Mouse (Mus musculus) G1E (cell line): Measurements from ENCODE around the gene Pdzd3. TPM values are rescaled to one million over a fixed set of nuclear protein-coding genes. Genes with fewer than 3 reads are reported as not detected.
"Not testable (repeated sequence)": the region's sequence is repeated elsewhere in the genome, so short reads cannot be mapped to it uniquely, and the experiment has no call there.

ENCODE experiments used
- ATAC-seq: 2 replicates; pipeline ENCODE4 v1.8.0; 2016; ENCODE audit warnings: mild to moderate bottlenecking; ENCODE audit not compliant: insufficient number of reproducible peaks, poor library complexity, low FRiP score, severe bottlenecking; ENCODE audit errors: extremely low read depth
- DNase-seq: peaks from one replicate; pipeline ENCODE4 v3.0.0; 2012; ENCODE audit warnings: low spot score
- H3K27me3 ChIP-seq: 2 replicates; pipeline ENCODE4 v1.6.1; 2012; ENCODE audit warnings: mild to moderate bottlenecking, low read length, inconsistent platforms; ENCODE audit not compliant: insufficient read depth
- H3K36me3 ChIP-seq: replicated peaks from 2 replicates; pipeline ENCODE3; 2012; ENCODE audit warnings: mild to moderate bottlenecking, inconsistent platforms
- H3K4me1 ChIP-seq: 2 replicates; pipeline ENCODE4 v1.6.1; 2012; ENCODE audit warnings: low read depth, low read length, inconsistent platforms, mixed read lengths; ENCODE audit not compliant: insufficient read depth
- H3K4me3 ChIP-seq: 2 replicates; pipeline ENCODE4 v1.5.1; 2012; ENCODE audit warnings: low read depth, mild to moderate bottlenecking, inconsistent platforms, low read length, moderate library complexity, mixed read lengths
- H3K9me3 ChIP-seq: replicated peaks from 2 replicates; pipeline ENCODE4 v1.6.1; 2012; ENCODE audit warnings: inconsistent platforms
- CTCF ChIP-seq: IDR thresholded peaks from 2 replicates; pipeline ENCODE4 v1.5.1; 2012; ENCODE audit warnings: low read depth, low read length, inconsistent platforms, mixed read lengths
- GATA1 ChIP-seq: IDR thresholded peaks from 2 replicates; pipeline ENCODE4 v1.6.1; 2012; ENCODE audit warnings: borderline replicate concordance, low read length, inconsistent platforms, mixed read lengths
- GATA2 ChIP-seq: IDR thresholded peaks from 2 replicates; pipeline ENCODE4 v1.6.1; 2012; ENCODE audit warnings: low read depth, low read length, inconsistent platforms, borderline replicate concordance
- POLR2AphosphoS5 ChIP-seq: IDR thresholded peaks from 2 replicates; pipeline ENCODE4 v1.6.1; 2012; ENCODE audit warnings: low read depth, low read length, inconsistent platforms; ENCODE audit not compliant: insufficient replicate concordance
- TAL1 ChIP-seq: conservative IDR thresholded peaks from 2 replicates; pipeline ENCODE4 v1.6.1; 2012; ENCODE audit warnings: low read depth, low read length, inconsistent platforms, mixed read lengths
- polyA plus RNA-seq: library from polyadenylated mRNA; stranded (reverse); fragments of >175 nt; gene quantifications from 2 replicates; pipeline ENCODE4 v1.2.3, GENCODE M21; 2012
- total RNA-seq, 2 experiments: library from RNA; stranded (forward) in 1 of 2; stranded (reverse) in 1 of 2; fragments of 200-1000 nt in 1 of 2; fragments of >200 nt in 1 of 2; fragmentation: Nextera tagmentation in 1 of 2; gene quantifications; 2 replicates each; pipeline ENCODE4 v1.2.3; 2014 to 2017

The Pdzd3 gene
- total RNA-seq (2014; fragmentation: Nextera tagmentation) = not detected in 2 replicates
- total RNA-seq (2017) = not detected in 2 replicates
- polyA plus RNA-seq = not detected in 2 replicates

DNA sequence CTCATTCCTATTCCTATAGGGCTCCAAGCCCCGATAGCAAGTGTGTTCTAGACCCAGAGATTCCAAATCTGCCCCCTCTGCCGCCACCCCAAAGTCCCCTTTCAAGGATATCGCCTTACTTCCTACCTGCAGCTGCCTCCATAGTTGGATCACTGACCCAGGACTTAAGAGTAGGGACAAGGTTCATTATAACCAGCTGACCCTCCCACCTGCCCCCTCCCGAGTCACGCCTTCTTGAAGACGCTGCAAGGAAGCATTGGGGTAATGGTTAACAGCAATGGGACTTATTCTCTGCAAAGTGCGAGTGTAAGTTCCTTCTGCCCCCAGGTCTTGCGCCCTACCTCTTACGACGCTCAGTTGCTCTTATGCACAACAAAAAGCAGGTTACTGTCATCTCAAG is at the start of gene Pdzd3:
Pdzd3 (minus strand) TSS at position 158 of the 400 bp plus-strand sequence.
- TF ChIP-seq TAL1 (no peak), GATA2 (no peak), POLR2AphosphoS5 (no peak), CTCF (no peak), GATA1 (no peak)
- Histone ChIP-seq H3K27me3 (peaks cover 80% of the 10 kb centered on the region), H3K4me3 (no peak within 1 kb of the TSS), H3K4me1 (peaks cover 22% of the 10 kb centered on the region), H3K9me3 (no peaks in the 10 kb centered on the region), H3K36me3 (no peaks in the 10 kb centered on the region)
- no peak for DNase-seq
- no peak for ATAC-seq

DNA sequence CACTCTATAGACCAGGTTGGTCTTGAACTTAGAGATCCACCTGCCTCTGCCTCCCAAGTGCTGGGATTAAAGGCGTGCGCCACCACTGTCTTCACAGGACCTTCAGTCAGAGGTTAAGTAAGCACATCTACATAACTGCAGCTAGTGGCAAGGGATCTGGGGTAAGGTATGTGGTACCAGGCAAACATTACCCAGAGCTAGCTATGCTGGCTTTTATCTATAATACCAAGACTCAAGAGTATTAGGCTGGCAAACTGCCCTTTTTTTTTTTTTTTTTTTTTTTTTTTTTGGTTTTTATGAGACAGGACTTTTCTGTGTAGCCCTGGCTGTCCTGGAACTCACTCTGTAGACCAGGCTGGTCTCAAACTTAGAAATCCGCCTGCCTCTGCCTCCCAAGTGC is 48.7 kb upstream of the Pdzd3 start:
- H3K4me1 ChIP-seq = peaks cover 23% of the 10 kb centered on the region
- not testable (repeated sequence) for H3K4me3 ChIP-seq, ATAC-seq

DNA sequence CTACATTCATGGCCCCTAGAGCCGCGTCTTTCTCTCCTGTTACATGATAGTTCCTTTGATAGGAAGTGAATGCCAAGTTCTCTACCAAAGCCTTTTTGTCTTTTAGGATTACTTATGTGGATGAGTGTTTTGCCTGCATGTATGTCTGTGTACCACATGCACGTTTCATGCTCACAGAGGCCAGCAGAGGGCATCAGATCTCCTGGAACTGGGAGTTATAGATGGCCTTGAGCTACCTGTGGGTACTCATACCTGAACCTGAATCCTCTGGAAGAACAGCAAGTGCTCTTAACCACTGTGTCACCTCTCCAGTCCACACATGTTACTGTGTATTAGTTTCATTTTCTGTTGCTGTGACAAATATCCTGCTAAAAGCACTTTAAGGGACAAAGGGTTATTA is 41.2 kb upstream of the Pdzd3 start:
- peak; percentile 31 for TF ChIP-seq CTCF
- no peak for TF ChIP-seq GATA1
- H3K4me1 ChIP-seq = peaks cover 43% of the 10 kb centered on the region
- H3K27me3 ChIP-seq = no peaks in the 10 kb centered on the region
- DNase-seq = no peak
- peaks cover 7% of the 10 kb centered on the region for H3K9me3 ChIP-seq
- peaks cover 70% of the 10 kb centered on the region for H3K36me3 ChIP-seq
- ATAC-seq = no peak
- H3K4me3 ChIP-seq = no peak overlapping the region

More for the DNA sequence above, 48.7 kb upstream of the Pdzd3 start:
- DNase-seq, H3K27me3 ChIP-seq, H3K9me3 ChIP-seq: not testable (repeated sequence)
- peaks cover 82% of the 10 kb centered on the region for H3K36me3 ChIP-seq

- Histone ChIP-seq H3K27me3 (no peaks in the 10 kb centered on the region), H3K4me1 (peaks cover 70% of the 10 kb centered on the region), H3K9me3 (peaks cover 7% of the 10 kb centered on the region), H3K4me3 (peak overlapping the region; percentile 98; the same call in 1 of the 2 replicates), H3K36me3 (peaks cover 55% of the 10 kb centered on the region)
- DNase-seq (peak; percentile 52), ATAC-seq (peak; percentile 47)
- TF ChIP-seq CTCF (no peak), TAL1 (no peak), POLR2AphosphoS5 (no peak), GATA2 (no peak), GATA1 (no peak)
Observed at GRCm38 (mm10) chr9:44288959-44289291, 37.7 kb upstream of the Pdzd3 start.

DNA sequence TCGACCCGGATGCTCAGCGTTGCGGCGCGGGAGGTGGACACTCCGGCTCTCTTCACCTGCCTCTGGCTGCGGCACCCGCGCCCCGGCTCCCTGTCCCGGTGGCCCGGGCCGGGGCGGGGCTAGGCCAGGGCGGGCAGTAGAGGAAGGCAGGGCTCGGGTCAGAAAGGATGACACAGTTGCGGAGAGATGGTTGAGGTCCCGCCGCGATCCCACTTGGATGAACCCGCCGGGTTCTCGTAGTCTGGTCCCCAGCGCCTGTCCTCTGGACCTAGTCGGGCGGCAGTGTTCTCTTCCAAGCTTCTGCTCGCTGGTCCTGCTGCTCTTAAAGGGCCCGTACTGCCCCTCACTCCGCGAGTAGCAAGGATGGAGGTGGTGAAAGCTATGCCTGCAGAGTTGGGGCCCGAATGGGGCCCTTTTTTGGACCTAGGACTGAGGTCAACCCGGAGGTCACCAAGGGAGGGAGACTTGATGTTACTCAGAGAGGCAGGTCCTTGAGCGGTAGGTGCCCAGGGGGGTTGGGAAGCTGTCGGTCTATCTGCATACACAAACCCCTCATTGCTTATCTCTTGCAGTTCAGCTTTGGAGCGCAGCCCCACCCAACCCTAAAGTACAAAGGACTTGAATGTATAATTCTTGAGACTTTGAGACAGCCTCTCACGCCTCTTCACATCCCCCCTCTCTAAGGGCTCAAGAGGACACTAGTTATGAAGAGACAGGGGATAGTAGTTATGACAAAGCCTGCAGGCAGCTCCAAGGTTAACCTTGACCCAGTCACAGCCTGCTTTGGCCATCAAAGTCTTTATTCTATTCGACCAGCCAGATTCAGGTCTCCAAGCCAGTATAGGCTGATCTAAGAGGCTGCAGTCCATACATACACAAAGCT is 37.0 kb upstream of the Pdzd3 start, which contains the start of gene Abcg4:
Abcg4 (minus strand) TSS at position 540 of the 883 bp plus-strand sequence.
- H3K4me1 ChIP-seq = peaks cover 76% of the 10 kb centered on the region
- H3K27me3 ChIP-seq = no peaks in the 10 kb centered on the region
- peaks cover 7% of the 10 kb centered on the region for H3K9me3 ChIP-seq
- peaks cover 55% of the 10 kb centered on the region for H3K36me3 ChIP-seq
- DNase-seq (peak; percentile 80), ATAC-seq (peak; percentile 79)
- TF ChIP-seq TAL1 = peak; percentile 82
- no peak for TF ChIP-seq GATA1
- H3K4me3 ChIP-seq = peak within 1 kb of the TSS; percentile 98

DNA sequence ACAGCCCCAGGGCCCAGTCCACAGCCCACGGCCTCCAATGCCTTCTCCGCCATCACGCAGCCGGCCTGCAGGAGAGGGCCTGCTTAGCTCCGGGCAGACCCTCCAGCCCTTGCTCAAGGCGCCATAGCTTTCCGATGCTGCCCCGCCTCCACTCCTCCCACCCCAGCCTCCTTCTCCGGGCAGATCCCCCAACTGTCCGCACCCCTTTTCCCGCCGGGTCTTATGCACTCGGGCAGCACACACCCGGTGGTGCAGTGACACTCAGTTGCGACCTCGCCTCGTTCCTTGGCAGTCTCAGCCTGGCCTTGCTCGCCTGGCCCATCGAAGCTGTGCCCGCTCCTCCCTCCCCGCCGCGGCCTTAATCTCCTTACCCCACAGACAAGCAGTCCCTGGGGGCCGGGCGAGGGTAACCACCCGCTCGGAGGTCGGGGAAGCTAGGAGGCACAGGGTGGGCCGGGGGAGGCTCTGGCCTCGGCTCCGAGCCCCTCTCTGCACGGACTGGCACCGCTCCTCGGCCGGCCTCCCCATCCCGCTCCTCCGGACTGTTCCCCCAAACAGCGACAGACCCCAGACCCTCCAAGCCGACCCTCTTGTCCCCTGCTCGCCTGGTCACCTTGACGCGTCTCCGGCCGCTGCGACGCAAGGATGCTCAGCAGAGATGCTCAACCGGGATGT is 36.3 kb upstream of the Pdzd3 start:
- no peak for TF ChIP-seq GATA1
- TF ChIP-seq CTCF = no peak
- TF ChIP-seq GATA2 = no peak
- no peak for TF ChIP-seq POLR2AphosphoS5
- no peak for TF ChIP-seq TAL1
- Histone ChIP-seq H3K36me3 (peaks cover 53% of the 10 kb centered on the region), H3K27me3 (no peaks in the 10 kb centered on the region), H3K4me3 (peak overlapping the region; percentile 98), H3K4me1 (peaks cover 71% of the 10 kb centered on the region), H3K9me3 (peaks cover 7% of the 10 kb centered on the region)
- ATAC-seq (no peak), DNase-seq (peak; percentile 69)

- Histone ChIP-seq H3K9me3 (peaks cover 7% of the 10 kb centered on the region), H3K36me3 (peaks cover 54% of the 10 kb centered on the region), H3K4me3 (peak overlapping the region; percentile 98), H3K27me3 (no peaks in the 10 kb centered on the region), H3K4me1 (peaks cover 74% of the 10 kb centered on the region)
- TF ChIP-seq CTCF = no peak
- TF ChIP-seq GATA2 = no peak
- no peak for TF ChIP-seq POLR2AphosphoS5
- TF ChIP-seq TAL1 = no peak
- no peak for TF ChIP-seq GATA1
- DNase-seq (peak; percentile 33), ATAC-seq (no peak)
Observed at GRCm38 (mm10) chr9:44287003-44287400, 35.7 kb upstream of the Pdzd3 start.
